Mouse (Mus musculus) G1E (cell line): Measurements from ENCODE around the gene Dtx3.

Experiments used
- CTCF ChIP-seq: IDR thresholded peaks from 2 replicates; pipeline ENCODE4 v1.5.1; 2012; ENCODE audit warnings: low read depth, low read length, inconsistent platforms, mixed read lengths
- GATA1 ChIP-seq: IDR thresholded peaks from 2 replicates; pipeline ENCODE4 v1.6.1; 2012; ENCODE audit warnings: borderline replicate concordance, low read length, inconsistent platforms, mixed read lengths
- POLR2AphosphoS5 ChIP-seq: IDR thresholded peaks from 2 replicates; pipeline ENCODE4 v1.6.1; 2012; ENCODE audit warnings: low read depth, low read length, inconsistent platforms; ENCODE audit not compliant: insufficient replicate concordance
- TAL1 ChIP-seq: conservative IDR thresholded peaks from 2 replicates; pipeline ENCODE4 v1.6.1; 2012; ENCODE audit warnings: low read depth, low read length, inconsistent platforms, mixed read lengths

GRCm38 (mm10) chr10:127188079-127188453, 7.5 kb downstream of the Dtx3 start:
- TF ChIP-seq CTCF (no peak), GATA1 (no peak), TAL1 (no peak), POLR2AphosphoS5 (no peak)
